Mouse (Mus musculus) erythroblast, embryonic 14.5 days (primary cell): ENCODE data around the gene Insm2.

ENCODE experiments used
- GATA1 ChIP-seq: IDR thresholded peaks from 2 replicates; pipeline ENCODE4 v1.6.1; 2012; ENCODE audit warnings: low read length, inconsistent platforms, mixed read lengths
- TAL1 ChIP-seq: IDR thresholded peaks from 3 replicates; pipeline ENCODE4 v1.6.1; 2012; ENCODE audit warnings: low read length, inconsistent platforms, mixed read lengths

DNA sequence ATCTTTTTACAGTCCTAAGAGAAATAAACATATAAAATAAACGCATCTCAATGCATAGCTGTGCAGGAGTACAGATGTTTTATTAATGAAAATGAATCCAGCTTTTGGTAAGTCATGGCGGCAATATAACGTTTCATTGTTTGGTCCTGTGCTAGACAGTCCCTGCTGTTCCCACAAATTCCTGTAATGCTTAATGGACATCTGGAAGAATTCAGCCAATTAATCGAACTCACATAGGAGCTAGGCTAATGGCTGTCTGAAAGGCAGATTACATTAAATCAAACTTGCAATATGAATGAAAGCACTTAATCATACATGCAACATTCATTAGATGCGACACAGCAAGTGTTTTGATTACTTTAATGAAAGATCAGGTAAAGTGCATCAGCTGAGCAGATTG lies 32.4 kb upstream of the Insm2 start:
- TF ChIP-seq GATA1 (no peak), TAL1 (no peak)
